Mouse (Mus musculus): Measurements from ENCODE around the gene Tmx4. TPM values are rescaled to one million over a fixed set of nuclear protein-coding genes. Genes with fewer than 3 reads are reported as not detected.

Tmx4 gene
- 1.4 and 2.8 TPM in 2 replicates for polyA plus RNA-seq (2012; rRNA removed)

- Histone ChIP-seq H3K4me1 (ENCODE audit: control insufficient read depth, insufficient read depth, insufficient read length, low read length) (no peaks in the 10 kb centered on the region), H3K4me3 (ENCODE audit: low read depth, low read length) (peak within 1 kb of the TSS; percentile 74), H3K27ac (ENCODE audit: insufficient read depth, low read depth, low read length) (peak within 1 kb of the TSS; percentile 81), H3K36me3 (ENCODE audit: control insufficient read depth, insufficient read depth, low read length) (no peaks in the 10 kb centered on the region), H3K27me3 (ENCODE audit: control insufficient read depth, insufficient read depth, low read length) (no peaks in the 10 kb centered on the region)
- peak; percentile 63 for TF ChIP-seq POLR2A (IDR thresholded peaks at IDR 0.05; ENCODE audit: low read depth, low read length)
- TF ChIP-seq CTCF (IDR thresholded peaks at IDR 0.05; ENCODE audit: extremely low read depth, insufficient read length, insufficient replicate concordance, low read depth, low read length): no peak
- WGBS: under 1% methylated on average over 57 of the region's 57 CpGs
Measured at GRCm38 (mm10) chr2:134643514-134644300, at the start of gene Tmx4. Tmx4 (minus strand) TSS chr2:134644145.

GRCm38 (mm10) chr2:134692125-134692524 is 48.2 kb upstream of the Tmx4 start:
- TF ChIP-seq POLR2A (IDR thresholded peaks at IDR 0.05; ENCODE audit: low read depth, low read length): no peak
- no peak for TF ChIP-seq CTCF (IDR thresholded peaks at IDR 0.05; ENCODE audit: extremely low read depth, insufficient read length, insufficient replicate concordance, low read depth, low read length)
- no peak overlapping the region for H3K4me3 ChIP-seq (ENCODE audit: low read depth, low read length)
- WGBS: 49% methylated on average over 1 of the region's 1 CpGs
- no peak overlapping the region for H3K27ac ChIP-seq (ENCODE audit: insufficient read depth, low read depth, low read length)
- H3K36me3 ChIP-seq (ENCODE audit: control insufficient read depth, insufficient read depth, low read length): no peaks in the 10 kb centered on the region
- H3K4me1 ChIP-seq (ENCODE audit: control insufficient read depth, insufficient read depth, insufficient read length, low read length): no peaks in the 10 kb centered on the region
- H3K27me3 ChIP-seq (ENCODE audit: control insufficient read depth, insufficient read depth, low read length): no peaks in the 10 kb centered on the region

- no peak for TF ChIP-seq POLR2A (IDR thresholded peaks at IDR 0.05; ENCODE audit: low read depth, low read length)
- no peak for TF ChIP-seq CTCF (IDR thresholded peaks at IDR 0.05; ENCODE audit: extremely low read depth, insufficient read length, insufficient replicate concordance, low read depth, low read length)
- no peaks in the 10 kb centered on the region for H3K27me3 ChIP-seq (ENCODE audit: control insufficient read depth, insufficient read depth, low read length)
- H3K4me3 ChIP-seq (ENCODE audit: low read depth, low read length): no peak overlapping the region
- H3K36me3 ChIP-seq (ENCODE audit: control insufficient read depth, insufficient read depth, low read length): no peaks in the 10 kb centered on the region
- WGBS: 71% methylated on average over 7 of the region's 7 CpGs
- no peak overlapping the region for H3K27ac ChIP-seq (ENCODE audit: insufficient read depth, low read depth, low read length)
- H3K4me1 ChIP-seq (ENCODE audit: control insufficient read depth, insufficient read depth, insufficient read length, low read length): no peaks in the 10 kb centered on the region
Measured at GRCm38 (mm10) chr2:134691055-134691454, 47.1 kb upstream of the Tmx4 start.

GRCm38 (mm10) chr2:134682326-134682725 is 38.4 kb upstream of the Tmx4 start:
- Histone ChIP-seq H3K36me3 (ENCODE audit: control insufficient read depth, insufficient read depth, low read length) (no peaks in the 10 kb centered on the region), H3K4me3 (ENCODE audit: low read depth, low read length) (no peak overlapping the region), H3K4me1 (ENCODE audit: control insufficient read depth, insufficient read depth, insufficient read length, low read length) (no peaks in the 10 kb centered on the region), H3K27me3 (ENCODE audit: control insufficient read depth, insufficient read depth, low read length) (no peaks in the 10 kb centered on the region), H3K27ac (ENCODE audit: insufficient read depth, low read depth, low read length) (no peak overlapping the region)
- TF ChIP-seq POLR2A (IDR thresholded peaks at IDR 0.05; ENCODE audit: low read depth, low read length) (no peak), CTCF (IDR thresholded peaks at IDR 0.05; ENCODE audit: extremely low read depth, insufficient read length, insufficient replicate concordance, low read depth, low read length) (no peak)
- 79% methylated on average over 3 of the region's 3 CpGs for WGBS

GRCm38 (mm10) chr2:134681271-134681961 is 37.5 kb upstream of the Tmx4 start:
- TF ChIP-seq POLR2A (IDR thresholded peaks at IDR 0.05; ENCODE audit: low read depth, low read length) (no peak), CTCF (IDR thresholded peaks at IDR 0.05; ENCODE audit: extremely low read depth, insufficient read length, insufficient replicate concordance, low read depth, low read length) (no peak)
- H3K36me3 ChIP-seq (ENCODE audit: control insufficient read depth, insufficient read depth, low read length): no peaks in the 10 kb centered on the region
- H3K4me3 ChIP-seq (ENCODE audit: low read depth, low read length): no peak overlapping the region
- 16% methylated on average over 9 of the region's 9 CpGs for WGBS
- no peak overlapping the region for H3K27ac ChIP-seq (ENCODE audit: insufficient read depth, low read depth, low read length)
- no peaks in the 10 kb centered on the region for H3K27me3 ChIP-seq (ENCODE audit: control insufficient read depth, insufficient read depth, low read length)
- no peaks in the 10 kb centered on the region for H3K4me1 ChIP-seq (ENCODE audit: control insufficient read depth, insufficient read depth, insufficient read length, low read length)

GRCm38 (mm10) chr2:134679567-134679966 is 35.6 kb upstream of the Tmx4 start:
- no peak overlapping the region for H3K27ac ChIP-seq (ENCODE audit: insufficient read depth, low read depth, low read length)
- no peaks in the 10 kb centered on the region for H3K4me1 ChIP-seq (ENCODE audit: control insufficient read depth, insufficient read depth, insufficient read length, low read length)
- TF ChIP-seq CTCF (IDR thresholded peaks at IDR 0.05; ENCODE audit: extremely low read depth, insufficient read length, insufficient replicate concordance, low read depth, low read length): no peak
- TF ChIP-seq POLR2A (IDR thresholded peaks at IDR 0.05; ENCODE audit: low read depth, low read length): no peak
- no peaks in the 10 kb centered on the region for H3K36me3 ChIP-seq (ENCODE audit: control insufficient read depth, insufficient read depth, low read length)
- WGBS: 59% methylated on average over 3 of the region's 3 CpGs
- H3K27me3 ChIP-seq (ENCODE audit: control insufficient read depth, insufficient read depth, low read length): no peaks in the 10 kb centered on the region
- no peak overlapping the region for H3K4me3 ChIP-seq (ENCODE audit: low read depth, low read length)

- Histone ChIP-seq H3K4me1 (ENCODE audit: control insufficient read depth, insufficient read depth, insufficient read length, low read length) (no peaks in the 10 kb centered on the region), H3K27me3 (ENCODE audit: control insufficient read depth, insufficient read depth, low read length) (no peaks in the 10 kb centered on the region), H3K27ac (ENCODE audit: insufficient read depth, low read depth, low read length) (no peak overlapping the region), H3K36me3 (ENCODE audit: control insufficient read depth, insufficient read depth, low read length) (no peaks in the 10 kb centered on the region), H3K4me3 (ENCODE audit: low read depth, low read length) (no peak overlapping the region)
- 72% methylated on average over 1 of the region's 1 CpGs for WGBS
- TF ChIP-seq POLR2A (IDR thresholded peaks at IDR 0.05; ENCODE audit: low read depth, low read length) (no peak), CTCF (IDR thresholded peaks at IDR 0.05; ENCODE audit: extremely low read depth, insufficient read length, insufficient replicate concordance, low read depth, low read length) (no peak)
Measured at GRCm38 (mm10) chr2:134675465-134675864, 31.5 kb upstream of the Tmx4 start.

Data from small intestine, adult 2 months (tissue).